Mouse (Mus musculus): ENCODE measurements around the gene Mrpl24. TPM values are rescaled to one million over a fixed set of nuclear protein-coding genes. Genes with fewer than 3 reads are reported as not detected.
"Not testable (repeated sequence)": the region's sequence is repeated elsewhere in the genome, so short reads cannot be mapped to it uniquely, and the experiment has no call there.

Mrpl24 gene
- polyA plus RNA-seq, 1 experiment = 25.5 TPM

DNA sequence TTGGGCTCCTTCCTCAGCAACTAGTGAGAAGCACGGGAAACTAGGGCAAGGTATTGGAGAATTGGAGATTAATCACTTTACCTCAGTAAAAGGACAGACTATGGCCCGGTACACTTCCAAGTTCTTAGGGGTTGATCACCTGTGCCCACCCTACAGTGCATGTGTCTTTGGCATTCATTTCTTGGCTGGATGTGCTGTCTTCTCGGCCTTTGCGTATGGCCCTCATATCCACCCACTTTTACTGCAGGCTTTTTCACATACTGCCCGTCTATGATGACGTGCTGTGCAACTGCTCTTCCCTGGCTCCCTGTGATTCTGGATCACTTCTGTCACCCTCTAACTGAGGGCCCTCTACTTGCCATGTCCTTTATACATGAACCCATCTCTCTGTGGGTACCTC, 32.9 kb upstream of the Mrpl24 start:
- WGBS = 84% methylated on average over 6 of the region's 6 CpGs
- H3K36me3 ChIP-seq (ENCODE audit: control insufficient read depth, insufficient read depth, low read length) = no peaks in the 10 kb centered on the region
- TF ChIP-seq POLR2A (IDR thresholded peaks at IDR 0.05; ENCODE audit: low read depth, low read length) (no peak), CTCF (IDR thresholded peaks at IDR 0.05; ENCODE audit: extremely low read depth, insufficient read length, insufficient replicate concordance, low read depth, low read length) (no peak)
- H3K4me3 ChIP-seq (ENCODE audit: low read depth, low read length) = no peak overlapping the region
- H3K27me3 ChIP-seq (ENCODE audit: control insufficient read depth, insufficient read depth, low read length) = no peaks in the 10 kb centered on the region
- no peak overlapping the region for H3K27ac ChIP-seq (ENCODE audit: insufficient read depth, low read depth, low read length)
- H3K4me1 ChIP-seq (ENCODE audit: control insufficient read depth, insufficient read depth, insufficient read length, low read length) = peaks cover 7% of the 10 kb centered on the region; the same call in 1 of the 2 replicates

DNA sequence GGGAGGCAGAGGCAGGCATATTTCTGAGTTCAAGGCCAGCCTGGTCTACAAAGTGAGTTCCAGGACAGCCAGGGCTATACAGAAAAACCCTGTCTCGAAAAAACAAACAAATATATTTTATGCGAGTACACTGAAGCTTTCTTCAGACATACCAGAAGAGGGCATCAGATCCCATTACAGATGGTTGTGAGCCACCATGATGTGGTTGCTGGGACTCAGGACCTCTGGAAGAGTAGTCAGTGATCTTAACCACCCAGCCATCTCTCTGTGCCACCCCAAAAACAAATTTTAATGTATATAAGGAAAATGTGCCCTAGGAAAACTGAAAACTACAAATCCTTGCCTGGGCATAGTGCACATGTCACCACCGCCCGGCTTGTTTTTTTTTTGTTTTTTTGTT, 31.9 kb upstream of the Mrpl24 start:
- 86% methylated on average over 4 of the region's 4 CpGs for WGBS
- not testable (repeated sequence) for H3K27ac ChIP-seq (ENCODE audit: insufficient read depth, low read depth, low read length); H3K4me3 ChIP-seq (ENCODE audit: low read depth, low read length); H3K4me1 ChIP-seq (ENCODE audit: control insufficient read depth, insufficient read depth, insufficient read length, low read length); H3K36me3 ChIP-seq (ENCODE audit: control insufficient read depth, insufficient read depth, low read length); H3K27me3 ChIP-seq (ENCODE audit: control insufficient read depth, insufficient read depth, low read length)

DNA sequence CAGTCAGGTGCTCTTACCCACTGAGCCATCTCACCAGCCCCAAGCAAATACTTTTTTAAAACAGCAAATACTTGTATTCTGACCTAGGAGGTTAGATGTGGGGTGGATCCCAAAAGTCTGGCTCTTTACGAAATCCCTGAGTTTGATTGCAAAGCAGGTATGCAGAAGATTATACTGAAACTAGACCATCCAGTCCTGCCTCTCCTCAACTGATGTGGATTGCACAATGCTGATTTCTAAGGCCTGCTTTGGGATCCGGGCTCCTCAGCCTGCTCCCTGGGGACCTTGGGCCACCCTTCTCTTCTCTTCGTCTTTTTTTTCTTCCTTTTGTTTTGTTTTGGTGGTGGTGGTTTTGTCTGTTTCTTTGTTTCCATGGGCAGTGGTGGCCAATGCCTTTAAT, 27.8 kb upstream of the Mrpl24 start:
- 70% methylated on average over 3 of the region's 3 CpGs for WGBS
- Histone ChIP-seq H3K4me3 (ENCODE audit: low read depth, low read length) (no peak overlapping the region), H3K36me3 (ENCODE audit: control insufficient read depth, insufficient read depth, low read length) (no peaks in the 10 kb centered on the region), H3K27me3 (ENCODE audit: control insufficient read depth, insufficient read depth, low read length) (no peaks in the 10 kb centered on the region), H3K4me1 (ENCODE audit: control insufficient read depth, insufficient read depth, insufficient read length, low read length) (no peaks in the 10 kb centered on the region), H3K27ac (ENCODE audit: insufficient read depth, low read depth, low read length) (no peak overlapping the region)
- TF ChIP-seq CTCF (IDR thresholded peaks at IDR 0.05; ENCODE audit: extremely low read depth, insufficient read length, insufficient replicate concordance, low read depth, low read length) (no peak), POLR2A (IDR thresholded peaks at IDR 0.05; ENCODE audit: low read depth, low read length) (no peak)

DNA sequence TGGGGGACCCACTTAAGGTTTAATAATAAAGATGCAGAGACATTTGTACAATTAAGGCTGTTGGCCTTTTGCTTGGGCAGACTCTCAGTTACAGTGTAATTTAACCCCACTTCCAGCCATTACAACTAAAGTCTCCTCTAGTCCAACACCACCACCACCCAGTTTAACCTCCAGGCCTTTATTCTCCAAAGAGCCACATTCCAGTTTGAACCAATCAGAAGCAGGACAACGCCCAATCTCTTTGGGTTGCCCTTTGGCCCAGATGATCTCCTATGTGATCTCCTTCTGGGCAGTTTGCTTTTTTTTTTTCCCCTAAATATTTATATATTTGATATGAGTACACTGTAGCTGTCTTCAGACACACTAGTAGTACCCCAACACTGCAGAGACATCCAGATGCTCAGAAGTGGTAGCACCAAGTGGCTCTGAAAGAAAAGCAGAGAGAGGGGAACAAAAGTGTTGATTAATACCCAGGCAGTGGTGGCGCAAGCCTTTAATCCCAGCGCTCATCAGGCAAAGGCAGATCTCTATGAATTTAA, 25.9 kb upstream of the Mrpl24 start:
- H3K4me3 ChIP-seq (ENCODE audit: low read depth, low read length) = no peak overlapping the region
- WGBS = 76% methylated on average over 3 of the region's 3 CpGs
- H3K36me3 ChIP-seq (ENCODE audit: control insufficient read depth, insufficient read depth, low read length) = no peaks in the 10 kb centered on the region
- TF ChIP-seq CTCF (IDR thresholded peaks at IDR 0.05; ENCODE audit: extremely low read depth, insufficient read length, insufficient replicate concordance, low read depth, low read length) (no peak), POLR2A (IDR thresholded peaks at IDR 0.05; ENCODE audit: low read depth, low read length) (no peak)
- no peaks in the 10 kb centered on the region for H3K27me3 ChIP-seq (ENCODE audit: control insufficient read depth, insufficient read depth, low read length)
- H3K27ac ChIP-seq (ENCODE audit: insufficient read depth, low read depth, low read length) = no peak overlapping the region
- H3K4me1 ChIP-seq (ENCODE audit: control insufficient read depth, insufficient read depth, insufficient read length, low read length) = no peaks in the 10 kb centered on the region

DNA sequence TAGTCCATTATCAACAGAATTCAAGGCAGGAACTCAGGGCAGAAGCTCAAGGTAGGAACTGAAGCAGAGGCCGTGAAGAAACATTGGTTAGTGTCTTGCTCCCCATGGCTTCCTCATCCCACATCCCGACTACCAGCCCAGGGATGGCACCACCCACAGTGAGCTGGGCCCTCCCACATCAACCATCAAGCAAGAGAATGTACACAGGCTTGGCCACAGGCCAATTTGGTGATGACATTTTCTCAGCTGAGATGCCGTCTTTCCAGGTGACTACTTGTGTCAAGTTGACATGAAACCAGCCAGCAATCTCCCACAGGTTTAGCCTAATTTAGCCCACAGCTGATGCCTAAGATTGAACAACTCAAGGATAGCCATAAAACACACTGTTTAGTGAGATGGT, 20.0 kb upstream of the Mrpl24 start:
- no peak for TF ChIP-seq POLR2A (IDR thresholded peaks at IDR 0.05; ENCODE audit: low read depth, low read length)
- TF ChIP-seq CTCF (IDR thresholded peaks at IDR 0.05; ENCODE audit: extremely low read depth, insufficient read length, insufficient replicate concordance, low read depth, low read length) = no peak
- H3K27me3 ChIP-seq (ENCODE audit: control insufficient read depth, insufficient read depth, low read length) = no peaks in the 10 kb centered on the region
- H3K27ac ChIP-seq (ENCODE audit: insufficient read depth, low read depth, low read length) = no peak overlapping the region
- 52% methylated on average over 3 of the region's 3 CpGs for WGBS
- H3K4me1 ChIP-seq (ENCODE audit: control insufficient read depth, insufficient read depth, insufficient read length, low read length) = no peaks in the 10 kb centered on the region
- no peak overlapping the region for H3K4me3 ChIP-seq (ENCODE audit: low read depth, low read length)
- H3K36me3 ChIP-seq (ENCODE audit: control insufficient read depth, insufficient read depth, low read length) = no peaks in the 10 kb centered on the region

DNA sequence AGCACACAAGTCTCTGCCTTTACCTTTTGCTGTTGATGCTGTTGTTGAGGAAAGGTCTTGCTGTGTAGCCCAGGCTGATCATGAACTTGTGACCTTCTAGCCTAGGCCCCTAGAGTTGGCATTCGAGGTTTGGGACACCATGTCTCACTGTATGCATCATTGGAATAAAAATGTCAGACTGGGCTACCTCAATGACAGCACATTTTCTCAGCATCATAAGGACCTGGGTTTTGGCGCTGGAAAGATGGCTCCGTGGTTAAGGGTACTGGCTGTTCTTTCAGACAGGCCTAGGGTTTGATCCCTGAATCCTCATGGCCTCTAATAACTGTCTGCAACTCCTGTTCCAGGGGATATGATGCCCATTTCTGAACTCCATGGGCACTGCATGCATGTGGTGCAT, 19.5 kb upstream of the Mrpl24 start:
- Histone ChIP-seq H3K36me3 (ENCODE audit: control insufficient read depth, insufficient read depth, low read length) (no peaks in the 10 kb centered on the region), H3K27ac (ENCODE audit: insufficient read depth, low read depth, low read length) (no peak overlapping the region), H3K27me3 (ENCODE audit: control insufficient read depth, insufficient read depth, low read length) (no peaks in the 10 kb centered on the region), H3K4me1 (ENCODE audit: control insufficient read depth, insufficient read depth, insufficient read length, low read length) (no peaks in the 10 kb centered on the region), H3K4me3 (ENCODE audit: low read depth, low read length) (no peak overlapping the region)
- no peak for TF ChIP-seq POLR2A (IDR thresholded peaks at IDR 0.05; ENCODE audit: low read depth, low read length)
- no peak for TF ChIP-seq CTCF (IDR thresholded peaks at IDR 0.05; ENCODE audit: extremely low read depth, insufficient read length, insufficient replicate concordance, low read depth, low read length)
- WGBS = 82% methylated on average over 3 of the region's 3 CpGs

DNA sequence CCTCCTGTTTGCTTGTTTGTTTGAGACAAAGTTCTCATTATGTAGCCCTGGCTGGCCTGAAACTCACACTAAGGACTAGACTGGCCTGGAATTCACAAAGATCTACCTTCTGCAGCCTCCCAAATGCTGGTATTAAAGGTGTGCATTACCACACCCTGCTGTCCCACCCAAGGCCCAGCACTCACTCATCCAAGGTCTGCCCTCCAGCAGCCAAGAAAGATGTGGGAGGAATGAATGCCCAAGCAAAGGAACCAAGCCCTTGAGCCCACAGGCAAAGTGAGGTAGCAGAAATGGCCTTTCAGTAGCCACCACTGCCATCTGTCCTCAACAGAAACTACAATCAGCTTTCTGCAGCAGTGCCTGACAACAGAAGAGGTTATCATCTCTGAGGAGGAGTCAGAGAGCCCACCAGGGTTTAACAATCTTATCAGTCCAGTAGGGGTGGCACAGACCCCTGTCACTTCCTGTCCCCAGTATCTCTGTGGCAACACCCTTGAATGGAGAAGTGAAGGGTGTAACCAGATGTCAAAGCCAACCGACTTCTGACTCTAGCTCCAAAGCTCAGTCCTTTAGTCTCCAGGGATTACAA, 18.2 kb upstream of the Mrpl24 start:
- Histone ChIP-seq H3K27me3 (ENCODE audit: control insufficient read depth, insufficient read depth, low read length) (no peaks in the 10 kb centered on the region), H3K4me3 (ENCODE audit: low read depth, low read length) (no peak overlapping the region), H3K36me3 (ENCODE audit: control insufficient read depth, insufficient read depth, low read length) (no peaks in the 10 kb centered on the region), H3K27ac (ENCODE audit: insufficient read depth, low read depth, low read length) (no peak overlapping the region), H3K4me1 (ENCODE audit: control insufficient read depth, insufficient read depth, insufficient read length, low read length) (no peaks in the 10 kb centered on the region)
- WGBS = 21% methylated on average over 1 of the region's 1 CpGs
- TF ChIP-seq CTCF (IDR thresholded peaks at IDR 0.05; ENCODE audit: extremely low read depth, insufficient read length, insufficient replicate concordance, low read depth, low read length) (no peak), POLR2A (IDR thresholded peaks at IDR 0.05; ENCODE audit: low read depth, low read length) (no peak)

DNA sequence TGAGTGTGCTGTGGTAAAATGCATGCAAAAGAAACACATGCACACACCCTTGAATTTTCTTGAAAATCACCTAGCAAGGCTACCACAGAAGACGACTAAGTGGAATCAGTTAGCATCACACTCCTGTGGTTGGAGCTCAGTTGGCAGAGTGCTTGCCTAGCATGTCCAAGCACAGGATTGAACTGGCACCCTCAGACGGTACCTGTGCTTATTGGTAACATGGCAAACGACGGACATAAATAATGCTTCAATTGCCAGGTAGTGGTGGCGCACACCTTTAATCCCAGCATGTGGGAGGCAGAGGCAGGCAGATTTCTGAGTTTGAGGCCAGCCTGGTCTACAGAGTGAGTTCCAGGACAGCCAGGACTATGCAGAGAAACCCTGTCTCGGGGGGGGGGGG, 17.3 kb upstream of the Mrpl24 start:
- WGBS = 83% methylated on average over 6 of the region's 6 CpGs

More for the DNA sequence above, 17.3 kb upstream of the Mrpl24 start:
- H3K4me3 ChIP-seq (ENCODE audit: low read depth, low read length); H3K27me3 ChIP-seq (ENCODE audit: control insufficient read depth, insufficient read depth, low read length); H3K36me3 ChIP-seq (ENCODE audit: control insufficient read depth, insufficient read depth, low read length); H3K4me1 ChIP-seq (ENCODE audit: control insufficient read depth, insufficient read depth, insufficient read length, low read length); H3K27ac ChIP-seq (ENCODE audit: insufficient read depth, low read depth, low read length): not testable (repeated sequence)

All from small intestine, adult 2 months (tissue).